Mouse (Mus musculus) cerebellum, postnatal 4 days (tissue): Measurements from ENCODE around the gene Tgfbr3.

Experiments
- DNase-seq, 2 experiments: peaks; one replicate each; pipeline ENCODE4 v3.0.0; 2022; ENCODE audit warnings: low spot score in 2 of 2, mixed read lengths in 1 of 2

Gene Tgfbr3

GRCm38 (mm10) chr5:107112656-107113275, 176.7 kb downstream of the Tgfbr3 start:
- no peak for DNase-seq

- no peak for DNase-seq
Observed at GRCm38 (mm10) chr5:107111802-107112201, 177.6 kb downstream of the Tgfbr3 start.

GRCm38 (mm10) chr5:107110880-107111520, 178.4 kb downstream of the Tgfbr3 start:
- DNase-seq: no peak

GRCm38 (mm10) chr5:107110089-107110879, 179.1 kb downstream of the Tgfbr3 start:
- DNase-seq: peak in 1 of 2 experiments; percentile 16

GRCm38 (mm10) chr5:107109416-107109815, 180.0 kb downstream of the Tgfbr3 start:
- DNase-seq: no peak

- DNase-seq: no peak
Observed at GRCm38 (mm10) chr5:107106793-107107192, 182.6 kb downstream of the Tgfbr3 start.

- no peak for DNase-seq
Observed at GRCm38 (mm10) chr5:107106139-107106538, 183.3 kb downstream of the Tgfbr3 start.

GRCm38 (mm10) chr5:107103591-107103990, 185.8 kb downstream of the Tgfbr3 start:
- no peak for DNase-seq

GRCm38 (mm10) chr5:107102916-107103315, 186.5 kb downstream of the Tgfbr3 start:
- no peak for DNase-seq

GRCm38 (mm10) chr5:107101684-107102083, 187.7 kb downstream of the Tgfbr3 start:
- DNase-seq: no peak

- DNase-seq: no peak
Observed at GRCm38 (mm10) chr5:107101135-107101534, 188.3 kb downstream of the Tgfbr3 start.

GRCm38 (mm10) chr5:107099634-107100033, 189.8 kb downstream of the Tgfbr3 start:
- DNase-seq: no peak

GRCm38 (mm10) chr5:107099076-107099475, 190.4 kb downstream of the Tgfbr3 start:
- no peak for DNase-seq

- DNase-seq: no peak
Observed at GRCm38 (mm10) chr5:107098007-107098406, 191.4 kb downstream of the Tgfbr3 start.

GRCm38 (mm10) chr5:107097314-107097713, 192.1 kb downstream of the Tgfbr3 start:
- no peak for DNase-seq

GRCm38 (mm10) chr5:107094233-107094632, 195.2 kb downstream of the Tgfbr3 start:
- no peak for DNase-seq

- no peak for DNase-seq
Observed at GRCm38 (mm10) chr5:107093253-107093652, 196.2 kb downstream of the Tgfbr3 start.

GRCm38 (mm10) chr5:107092137-107092536, 197.3 kb downstream of the Tgfbr3 start:
- no peak for DNase-seq

GRCm38 (mm10) chr5:107089966-107090365, 199.5 kb downstream of the Tgfbr3 start:
- DNase-seq: no peak

GRCm38 (mm10) chr5:107087829-107088808, 201.3 kb downstream of the Tgfbr3 start:
- DNase-seq: peak; percentile 35 to 73

- no peak for DNase-seq
Observed at GRCm38 (mm10) chr5:107087291-107087690, 202.1 kb downstream of the Tgfbr3 start.
